Mouse (Mus musculus): ENCODE results near the gene Homer1.

- no peak for TF ChIP-seq CTCF (IDR thresholded peaks at IDR 0.05; ENCODE audit: low read depth)
- no peak for TF ChIP-seq EP300 (IDR thresholded peaks at IDR 0.05; ENCODE audit: low read depth)
These were observed 153.8 kb downstream of the Homer1 start for GRCm38 (mm10) chr13:93453275-93453674.

All from liver, embryonic 14.5 days (tissue).